Mouse (Mus musculus): ENCODE results near the gene Wnk2. TPM values are rescaled to one million over a fixed set of nuclear protein-coding genes. Genes with fewer than 3 reads are reported as not detected.

Gene Wnk2
- polyA plus RNA-seq, 1 experiment from 2014 or later: not detected

DNA sequence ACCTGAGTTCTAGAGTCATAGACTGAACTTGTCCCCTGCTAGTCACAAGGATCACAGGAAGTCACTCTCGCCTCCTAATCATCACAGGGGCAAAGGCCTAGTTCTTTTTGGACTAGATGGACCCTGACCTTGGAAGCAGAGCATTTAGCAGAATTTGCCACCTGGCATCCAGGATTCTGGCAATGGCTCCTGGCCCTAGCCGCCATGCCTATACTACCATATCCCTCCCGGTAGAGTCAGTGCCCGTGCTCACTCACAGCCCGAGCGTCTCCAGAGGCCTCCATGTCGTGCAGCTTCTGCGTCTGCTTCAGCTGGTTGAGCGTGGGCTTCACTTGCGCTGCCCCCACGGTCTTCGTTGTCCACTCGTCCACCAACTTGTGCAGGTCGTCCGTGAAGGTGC, 105.4 kb downstream of the Wnk2 start:
- no peaks in the 10 kb centered on the region for H3K79me2 ChIP-seq (ENCODE audit: inconsistent target)
- no peaks in the 10 kb centered on the region for H3K36me3 ChIP-seq (ENCODE audit: inconsistent target)
- 97% methylated on average over 15 of the region's 15 CpGs for WGBS (ENCODE audit: missing documents)
- no peak overlapping the region for H3K4me3 ChIP-seq (ENCODE audit: inconsistent target)
- no peak overlapping the region for H3K27ac ChIP-seq

DNA sequence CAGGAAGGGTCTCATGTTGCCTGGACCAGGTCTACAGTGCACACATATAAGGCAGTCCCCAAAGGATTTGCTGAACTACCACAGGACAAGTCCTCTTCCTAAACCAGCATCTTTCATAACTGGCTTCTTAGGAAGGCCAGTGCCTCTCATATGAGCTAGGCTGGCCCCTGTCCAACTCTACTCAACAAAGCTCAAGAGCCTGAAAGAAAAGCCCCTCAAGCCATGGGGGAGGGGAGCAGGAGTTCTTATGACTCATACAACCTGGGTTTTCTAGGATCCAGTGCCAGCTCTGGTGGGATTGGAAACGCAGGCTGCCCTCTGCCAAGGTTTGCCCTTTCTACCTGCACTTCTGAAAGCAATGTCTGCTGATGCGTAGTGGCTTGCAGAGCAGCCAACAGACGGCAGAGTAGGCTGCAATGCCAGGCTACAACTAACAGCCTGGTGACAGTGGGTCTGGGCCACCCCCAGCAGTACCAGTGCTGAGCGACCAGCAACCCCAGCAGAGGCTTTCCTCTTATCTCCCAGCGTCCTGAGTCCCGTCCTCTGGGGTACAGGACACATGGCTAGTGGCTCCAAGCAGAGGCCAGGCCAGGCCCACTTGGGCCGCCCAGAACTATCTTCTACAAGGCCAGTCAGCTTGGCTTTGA, 110.8 kb downstream of the Wnk2 start:
- Histone ChIP-seq H3K4me3 (ENCODE audit: inconsistent target) (no peak overlapping the region), H3K27ac (no peak overlapping the region), H3K79me2 (ENCODE audit: inconsistent target) (no peaks in the 10 kb centered on the region), H3K36me3 (ENCODE audit: inconsistent target) (no peaks in the 10 kb centered on the region)
- 92% methylated on average over 6 of the region's 7 CpGs for WGBS (ENCODE audit: missing documents)

DNA sequence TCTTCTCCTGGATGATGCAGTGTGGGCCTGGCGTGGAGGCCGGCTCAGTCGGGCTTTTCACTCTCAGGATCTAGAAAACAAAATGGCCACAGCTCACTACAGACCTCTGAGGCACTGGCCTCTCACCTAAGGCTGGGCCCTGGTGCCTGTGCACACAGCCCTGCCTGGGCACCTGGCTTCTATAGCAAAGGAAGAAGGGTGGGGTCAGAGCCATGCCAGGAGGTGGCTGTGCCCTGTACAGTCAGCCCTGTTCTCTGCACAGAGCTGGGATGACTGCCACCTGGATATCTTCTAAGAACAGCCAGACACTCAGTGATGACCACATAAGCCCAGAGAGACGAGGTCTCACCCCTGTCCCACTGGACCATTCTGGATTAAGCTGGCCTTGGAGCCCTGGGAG, 111.4 kb downstream of the Wnk2 start:
- Histone ChIP-seq H3K27ac (no peak overlapping the region), H3K79me2 (ENCODE audit: inconsistent target) (no peaks in the 10 kb centered on the region), H3K36me3 (ENCODE audit: inconsistent target) (no peaks in the 10 kb centered on the region), H3K4me3 (ENCODE audit: inconsistent target) (no peak overlapping the region)
- 90% methylated on average over 4 of the region's 4 CpGs for WGBS (ENCODE audit: missing documents)

DNA sequence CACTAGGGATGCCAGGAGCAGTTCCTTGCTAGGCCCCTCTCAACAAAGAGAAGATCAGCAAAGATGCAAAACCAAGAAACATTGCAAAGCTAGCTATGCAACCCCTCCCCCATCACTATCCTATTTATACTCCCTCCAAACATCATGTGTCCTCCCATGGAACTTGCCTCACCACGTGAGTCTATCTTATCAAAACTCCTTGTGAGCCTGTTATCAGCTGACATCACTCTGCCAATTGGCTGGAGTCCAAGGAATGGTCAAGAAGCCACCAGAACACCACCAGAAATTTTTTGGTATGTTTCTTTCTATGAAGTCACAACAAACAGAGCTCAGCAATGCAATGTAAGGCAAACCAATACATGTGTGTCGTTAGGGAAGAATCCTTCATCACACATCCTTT, 116.8 kb downstream of the Wnk2 start:
- H3K4me3 ChIP-seq (ENCODE audit: inconsistent target): no peak overlapping the region
- no peak overlapping the region for H3K27ac ChIP-seq
- no peaks in the 10 kb centered on the region for H3K36me3 ChIP-seq (ENCODE audit: inconsistent target)
- no peaks in the 10 kb centered on the region for H3K79me2 ChIP-seq (ENCODE audit: inconsistent target)
- WGBS (ENCODE audit: missing documents): 100% methylated on average over 2 of the region's 2 CpGs

DNA sequence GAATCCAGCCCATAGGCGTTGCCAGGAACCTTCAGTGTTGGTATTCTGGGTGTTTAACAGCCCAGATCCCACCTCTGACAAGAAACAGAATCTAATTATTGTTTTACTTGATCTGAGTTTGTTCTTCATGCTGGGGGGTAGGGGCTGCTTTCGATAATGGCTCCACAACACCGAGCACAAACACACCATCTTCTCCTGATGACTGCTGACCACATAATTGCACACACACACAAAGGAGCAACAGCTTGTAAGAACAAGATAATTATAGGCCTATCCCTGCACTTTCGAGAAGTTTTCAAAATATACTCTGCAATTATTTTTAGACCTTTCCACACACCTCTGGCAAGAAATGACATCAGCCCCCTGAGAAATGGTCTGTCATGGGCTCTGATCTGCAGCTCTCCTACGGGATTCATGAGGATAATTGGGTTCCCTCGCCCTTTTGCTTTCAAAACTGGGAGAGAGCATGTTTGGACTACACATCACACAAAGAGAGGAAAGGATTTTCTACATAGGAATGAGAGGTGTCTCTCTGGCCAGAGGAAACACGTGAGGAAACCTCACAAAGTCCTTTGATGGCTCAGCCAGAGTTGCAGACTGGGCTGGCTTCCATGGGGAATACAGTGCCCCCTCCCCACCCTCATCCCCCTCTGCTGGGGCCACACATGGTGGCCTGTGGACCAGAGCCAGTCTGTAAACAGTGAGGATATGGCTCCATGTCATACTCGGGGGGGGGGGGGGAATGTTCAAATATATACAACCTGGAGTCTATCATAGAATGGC, 118.9 kb downstream of the Wnk2 start:
- H3K27ac ChIP-seq: no peak overlapping the region
- 83% methylated on average over 8 of the region's 8 CpGs for WGBS (ENCODE audit: missing documents)

DNA sequence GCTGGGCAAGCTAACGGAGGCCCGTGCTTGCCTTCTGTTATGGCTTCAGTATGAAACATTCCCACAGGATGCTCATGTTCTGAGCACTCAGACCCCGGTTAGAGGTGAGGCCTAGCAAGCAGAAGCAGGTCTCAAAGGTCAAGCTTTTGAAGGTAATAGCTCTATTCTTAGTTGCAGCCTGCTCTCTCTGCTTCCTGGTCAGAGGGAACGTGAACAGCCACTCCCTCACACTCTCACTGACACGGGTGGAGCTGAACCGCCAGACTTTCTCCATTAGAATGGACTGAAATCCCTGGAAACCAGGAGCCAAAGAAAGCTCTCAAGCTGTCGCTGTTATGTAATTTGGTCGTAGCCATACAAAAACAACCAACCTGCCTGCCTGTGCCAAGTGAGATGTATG, 120.8 kb downstream of the Wnk2 start:
- Histone ChIP-seq H3K27ac (no peak overlapping the region), H3K79me2 (ENCODE audit: inconsistent target) (no peaks in the 10 kb centered on the region), H3K4me3 (ENCODE audit: inconsistent target) (no peak overlapping the region), H3K36me3 (ENCODE audit: inconsistent target) (no peaks in the 10 kb centered on the region)
- 92% methylated on average over 8 of the region's 8 CpGs for WGBS (ENCODE audit: missing documents)

More for the DNA sequence above, 118.9 kb downstream of the Wnk2 start:
- H3K4me3 ChIP-seq (ENCODE audit: inconsistent target): no peak overlapping the region
- no peaks in the 10 kb centered on the region for H3K36me3 ChIP-seq (ENCODE audit: inconsistent target)
- H3K79me2 ChIP-seq (ENCODE audit: inconsistent target): no peaks in the 10 kb centered on the region

DNA sequence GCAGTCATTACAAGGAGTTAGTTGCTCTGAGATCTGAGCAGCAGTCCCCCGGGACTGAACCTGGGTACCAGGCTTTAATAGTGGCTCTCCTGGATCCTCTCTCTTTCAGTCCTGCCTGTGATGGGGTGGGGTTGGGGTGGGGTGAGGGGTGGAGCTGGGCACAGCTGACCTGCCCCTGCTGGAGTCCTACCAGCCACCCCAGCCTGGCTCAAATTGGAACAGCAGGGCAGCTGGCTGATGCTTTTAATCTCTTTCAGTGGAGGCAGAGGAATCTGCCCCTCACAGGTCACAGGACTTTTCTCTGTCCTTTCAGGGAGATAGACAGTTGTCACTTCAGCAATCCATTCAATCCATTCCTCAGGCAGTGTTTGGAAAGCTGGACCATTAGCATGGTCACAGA, 122.3 kb downstream of the Wnk2 start:
- Histone ChIP-seq H3K36me3 (ENCODE audit: inconsistent target) (no peaks in the 10 kb centered on the region), H3K79me2 (ENCODE audit: inconsistent target) (no peaks in the 10 kb centered on the region), H3K27ac (no peak overlapping the region), H3K4me3 (ENCODE audit: inconsistent target) (no peak overlapping the region)
- 20% methylated on average over 1 of the region's 1 CpGs for WGBS (ENCODE audit: missing documents)

DNA sequence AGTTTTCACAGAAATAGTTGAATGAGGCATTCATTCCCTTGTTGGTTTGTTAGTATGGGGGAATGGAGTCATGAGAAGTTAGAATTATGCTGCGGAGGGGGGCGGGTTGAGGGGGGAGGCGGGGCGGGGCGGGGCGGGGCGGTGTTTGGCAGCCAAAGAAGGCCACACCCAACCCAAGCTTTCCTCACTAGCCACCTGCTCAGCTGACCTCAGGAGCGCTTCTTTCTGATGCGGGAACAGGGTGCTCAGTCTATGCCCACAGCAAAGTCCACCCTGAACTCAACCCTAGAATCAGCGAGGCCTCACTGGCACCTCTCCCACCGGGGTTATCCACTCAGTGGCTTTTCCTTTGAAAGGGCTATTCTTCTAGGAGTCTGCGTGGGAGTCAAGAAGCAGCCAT, 123.1 kb downstream of the Wnk2 start:
- WGBS (ENCODE audit: missing documents): 33% methylated on average over 12 of the region's 12 CpGs

DNA sequence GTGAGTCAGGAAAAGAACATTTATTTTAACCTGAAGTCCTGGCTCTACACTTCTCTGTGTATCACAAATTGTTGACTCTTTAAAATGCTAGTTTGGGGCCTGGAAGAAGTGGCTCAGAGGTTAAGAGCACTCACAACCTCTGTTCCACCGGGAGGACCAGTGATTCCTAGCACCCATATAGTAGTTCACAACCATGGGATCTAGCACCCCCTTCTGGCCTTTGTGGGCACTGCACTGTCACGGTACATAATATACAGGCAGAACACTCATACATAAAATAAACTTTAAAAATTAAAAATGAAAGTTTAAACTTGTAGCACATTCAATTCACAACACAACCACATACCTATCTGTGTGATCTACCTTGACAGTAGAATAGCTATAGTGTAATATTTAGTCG, 126.1 kb downstream of the Wnk2 start:
- Histone ChIP-seq H3K36me3 (ENCODE audit: inconsistent target) (no peaks in the 10 kb centered on the region), H3K4me3 (ENCODE audit: inconsistent target) (no peak overlapping the region), H3K79me2 (ENCODE audit: inconsistent target) (no peaks in the 10 kb centered on the region), H3K27ac (no peak overlapping the region)
- 66% methylated on average over 3 of the region's 3 CpGs for WGBS (ENCODE audit: missing documents)

More for the DNA sequence above, 123.1 kb downstream of the Wnk2 start:
- no peak overlapping the region for H3K27ac ChIP-seq
- no peaks in the 10 kb centered on the region for H3K36me3 ChIP-seq (ENCODE audit: inconsistent target)
- H3K4me3 ChIP-seq (ENCODE audit: inconsistent target): no peak overlapping the region
- no peaks in the 10 kb centered on the region for H3K79me2 ChIP-seq (ENCODE audit: inconsistent target)

DNA sequence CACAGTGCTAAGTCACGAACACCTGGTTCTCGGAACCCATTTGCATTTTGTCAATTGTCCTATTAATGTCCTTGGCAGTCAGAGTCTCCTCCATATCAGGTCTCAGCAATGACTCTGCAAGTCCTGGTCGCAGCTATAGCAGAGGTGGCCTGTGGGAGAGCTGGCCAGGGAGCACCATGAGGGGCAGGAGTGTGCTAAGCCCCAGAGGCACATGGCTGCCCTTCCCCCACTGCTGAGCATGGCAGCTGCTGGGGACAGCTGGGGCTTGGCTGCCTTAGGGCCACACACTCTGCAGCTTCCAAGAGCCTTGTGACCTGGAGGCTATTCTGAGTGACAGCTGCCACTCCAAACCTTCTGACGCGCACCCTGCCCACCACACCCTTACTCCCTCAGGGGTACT, 127.7 kb downstream of the Wnk2 start:
- 84% methylated on average over 5 of the region's 5 CpGs for WGBS (ENCODE audit: missing documents)
- Histone ChIP-seq H3K27ac (no peak overlapping the region), H3K4me3 (ENCODE audit: inconsistent target) (no peak overlapping the region), H3K36me3 (ENCODE audit: inconsistent target) (no peaks in the 10 kb centered on the region), H3K79me2 (ENCODE audit: inconsistent target) (no peaks in the 10 kb centered on the region)

DNA sequence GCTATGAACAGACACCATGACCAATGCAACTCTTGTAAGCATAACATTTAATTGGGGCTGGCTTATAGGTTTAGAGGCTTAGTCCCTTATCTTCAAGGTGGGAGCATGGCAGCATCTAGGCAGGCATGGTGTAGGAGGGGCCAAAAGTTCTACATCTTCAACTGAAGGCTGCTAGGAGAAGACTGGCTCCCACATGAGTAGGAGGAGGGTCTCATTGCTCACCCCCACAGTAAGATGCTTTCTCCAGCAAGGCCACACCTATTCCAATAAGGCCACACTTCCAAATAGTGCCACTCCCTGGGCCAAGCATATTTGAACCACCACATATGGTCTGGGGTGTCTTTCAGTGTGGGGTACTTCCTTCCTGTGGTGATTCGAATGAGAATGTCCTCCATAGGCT, 130.4 kb downstream of the Wnk2 start:
- WGBS (ENCODE audit: missing documents): 100% methylated on average over 1 of the region's 1 CpGs
- no peaks in the 10 kb centered on the region for H3K36me3 ChIP-seq (ENCODE audit: inconsistent target)
- H3K79me2 ChIP-seq (ENCODE audit: inconsistent target): no peaks in the 10 kb centered on the region
- H3K4me3 ChIP-seq (ENCODE audit: inconsistent target): no peak overlapping the region
- no peak overlapping the region for H3K27ac ChIP-seq

DNA sequence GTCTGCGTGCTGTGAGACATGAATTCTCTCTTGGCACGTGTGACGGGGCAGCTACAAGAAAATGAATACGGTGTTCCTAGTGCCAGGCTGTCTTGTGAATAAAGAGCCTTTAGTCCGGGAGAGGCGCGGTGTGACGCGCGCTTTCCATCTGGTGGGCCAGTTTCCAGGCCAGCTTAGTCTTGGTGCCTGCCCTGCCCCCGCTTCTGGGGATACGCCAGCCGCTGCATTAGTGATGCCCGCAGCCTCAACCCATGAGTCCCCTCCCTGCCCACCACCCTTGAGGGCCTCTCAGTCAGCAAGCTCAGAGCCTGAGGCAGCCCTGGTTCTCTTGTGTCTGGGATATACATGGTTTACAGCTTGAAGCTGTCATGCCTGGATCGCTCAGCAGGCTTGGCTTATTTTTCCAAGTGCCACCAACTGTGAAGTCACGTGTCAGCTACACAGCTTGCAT, 131.5 kb downstream of the Wnk2 start:
- no peak overlapping the region for H3K27ac ChIP-seq
- 39% methylated on average over 16 of the region's 16 CpGs for WGBS (ENCODE audit: missing documents)

DNA sequence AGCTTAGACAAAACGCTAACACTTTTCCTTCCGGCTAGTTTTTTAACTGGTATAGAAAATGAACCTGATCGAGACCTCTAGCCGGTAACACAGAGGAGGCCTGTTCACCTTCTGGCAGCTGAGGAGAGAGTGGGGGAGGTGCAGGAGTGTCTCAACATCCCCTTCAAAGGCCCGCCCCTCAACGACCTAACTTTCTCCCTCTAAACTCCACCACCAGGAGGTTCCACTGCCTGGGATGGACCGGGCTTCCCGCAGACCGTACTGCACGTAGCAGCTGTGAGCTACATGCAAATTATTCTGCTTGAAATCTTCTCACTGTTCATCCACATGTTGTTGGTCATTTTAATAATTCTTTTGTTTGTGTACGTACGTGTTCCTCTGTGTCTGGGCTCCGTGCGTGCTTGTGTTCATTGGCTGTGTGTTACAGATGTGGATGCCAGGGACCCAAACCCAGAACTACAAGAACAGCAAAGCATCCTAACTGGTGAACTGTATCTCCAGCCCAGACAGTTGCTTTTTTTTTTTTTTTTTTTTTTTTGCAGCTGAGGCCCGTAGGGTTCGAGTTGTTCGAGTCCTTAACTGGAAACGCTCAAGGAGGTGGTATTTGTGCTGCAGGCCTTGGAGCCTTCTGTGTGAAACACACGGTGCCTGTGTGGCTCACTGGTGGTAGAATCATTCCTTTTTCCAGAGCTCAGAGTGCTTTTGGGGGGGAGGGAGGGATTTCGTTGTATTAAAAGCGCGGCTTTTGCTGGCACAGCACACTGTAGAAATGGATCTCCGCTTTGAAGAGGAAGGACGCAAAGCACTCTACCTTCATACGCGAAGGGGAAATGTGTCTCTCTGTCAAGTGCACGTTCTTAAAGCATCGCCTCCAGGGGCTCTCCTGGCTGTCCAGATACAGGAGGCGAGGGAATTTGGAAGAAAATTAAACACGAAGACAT, 132.2 kb downstream of the Wnk2 start:
- whole genome bisulfite sequencing (ENCODE audit: missing documents): 25% methylated on average over 30 of the region's 30 CpGs
- no peaks in the 10 kb centered on the region for H3K79me2 ChIP-seq (ENCODE audit: inconsistent target)
- no peak overlapping the region for H3K4me3 ChIP-seq (ENCODE audit: inconsistent target)
- H3K27ac ChIP-seq: no peak overlapping the region
- no peaks in the 10 kb centered on the region for H3K36me3 ChIP-seq (ENCODE audit: inconsistent target)

More for the DNA sequence above, 131.5 kb downstream of the Wnk2 start:
- Histone ChIP-seq H3K79me2 (ENCODE audit: inconsistent target) (no peaks in the 10 kb centered on the region), H3K4me3 (ENCODE audit: inconsistent target) (no peak overlapping the region), H3K36me3 (ENCODE audit: inconsistent target) (no peaks in the 10 kb centered on the region)

DNA sequence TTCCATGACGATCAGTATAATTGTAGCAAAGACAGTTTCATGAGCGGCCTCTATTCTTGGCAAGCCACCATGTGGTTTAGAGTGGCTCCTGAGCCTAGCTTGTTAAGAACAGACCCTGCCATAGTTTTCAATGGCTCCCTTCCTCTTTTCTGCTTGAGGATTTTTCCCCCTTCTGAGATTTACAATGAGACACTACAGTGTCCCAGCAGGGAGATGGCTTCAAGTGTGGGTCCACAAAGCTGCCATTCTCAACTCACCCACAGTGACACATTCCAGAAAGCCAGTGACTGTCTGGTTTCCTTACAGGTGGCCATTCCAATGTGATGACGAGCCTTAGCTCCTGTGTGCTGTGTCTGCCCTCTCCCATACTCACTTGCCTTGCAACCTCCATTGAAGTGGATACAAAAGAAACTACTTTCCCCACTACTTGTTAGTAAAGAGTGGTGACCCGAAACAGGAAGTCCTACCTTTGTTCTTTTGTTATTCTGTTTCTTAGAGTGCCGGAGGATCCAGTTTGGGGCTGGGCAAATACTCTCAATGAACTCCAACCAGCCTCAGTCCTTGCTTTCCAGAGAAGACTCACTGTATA, 134.5 kb downstream of the Wnk2 start:
- 55% methylated on average over 5 of the region's 5 CpGs for WGBS (ENCODE audit: missing documents)
- Histone ChIP-seq H3K79me2 (ENCODE audit: inconsistent target) (no peaks in the 10 kb centered on the region), H3K27ac (no peak overlapping the region), H3K36me3 (ENCODE audit: inconsistent target) (no peaks in the 10 kb centered on the region), H3K4me3 (ENCODE audit: inconsistent target) (no peak overlapping the region)

Data from macrophage (primary cell).